Mouse (Mus musculus): ENCODE measurements at regions not wholly inside any gene's neighbourhood (a gene's known extent, or its start where the extent isn't known, plus 50 kb on each side); places are given as distances from the start of the nearest gene placed in this dataset.

DNA sequence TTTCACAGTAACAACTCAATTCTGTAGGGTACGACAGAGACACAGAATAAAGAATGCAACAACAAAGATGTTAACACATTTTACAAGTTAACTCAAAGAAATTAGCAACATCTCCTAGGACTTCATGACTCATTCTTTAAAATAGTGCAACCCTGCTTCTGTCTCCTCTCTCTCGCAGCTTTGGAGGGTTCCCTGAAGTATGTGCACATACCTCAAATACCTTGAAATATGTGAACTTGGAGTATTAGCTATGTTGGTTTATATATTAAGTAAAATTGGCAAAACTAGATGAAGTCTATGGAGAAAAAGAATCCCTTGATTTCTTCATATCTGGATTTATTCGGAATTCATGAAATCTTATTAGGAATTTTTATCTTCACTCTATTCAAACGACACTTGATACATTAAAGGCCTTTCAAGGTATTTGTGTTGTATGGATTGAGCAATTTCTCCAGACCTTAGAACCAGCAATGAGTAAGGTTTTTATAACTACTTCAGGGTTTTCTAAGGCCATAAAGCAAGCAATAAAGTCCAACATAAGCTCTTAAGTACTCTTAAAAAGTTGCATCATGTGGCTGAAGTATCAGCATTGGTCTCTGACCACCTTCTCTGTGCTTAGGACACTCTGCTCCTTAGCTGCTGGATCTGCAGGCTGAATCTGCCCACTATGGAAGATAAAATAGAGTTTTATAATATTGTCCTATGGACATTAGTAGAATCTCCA is 82.8 kb upstream of the Robo1 start:
- Histone ChIP-seq H3K36me3 (ENCODE audit: control insufficient read depth, insufficient read depth, low read length) (no peaks in the 10 kb centered on the region), H3K9me3 (ENCODE audit: control insufficient read depth, low read length) (no peaks in the 10 kb centered on the region), H3K27ac (replicated peaks; ENCODE audit: low read depth, low read length) (no peak overlapping the region), H3K4me2 (ENCODE audit: low read depth, low read length) (no peak overlapping the region), H3K4me3 (ENCODE audit: low read depth, low read length) (no peak overlapping the region), H3K4me1 (ENCODE audit: control insufficient read depth, insufficient read depth, low read length) (no peaks in the 10 kb centered on the region), H3K9ac (ENCODE audit: low read depth, low read length) (no peak overlapping the region), H3K27me3 (replicated peaks; ENCODE audit: control insufficient read depth, insufficient read depth, low read length) (no peaks in the 10 kb centered on the region)
- no peak for ATAC-seq (ENCODE audit: low read depth)
- no peak for DNase-seq (ENCODE audit: low spot score)
- WGBS = 79% methylated on average over 4 of the region's 4 CpGs

- no peak overlapping the region for H3K27ac ChIP-seq (replicated peaks; ENCODE audit: low read depth, low read length)
- no peak for DNase-seq (ENCODE audit: low spot score)
- H3K4me2 ChIP-seq (ENCODE audit: low read depth, low read length) = no peak overlapping the region
- ATAC-seq (ENCODE audit: low read depth) = no peak
- no peaks in the 10 kb centered on the region for H3K9me3 ChIP-seq (ENCODE audit: control insufficient read depth, low read length)
- WGBS = 40% methylated on average over 1 of the region's 1 CpGs
- H3K4me3 ChIP-seq (ENCODE audit: low read depth, low read length) = no peak overlapping the region
- no peaks in the 10 kb centered on the region for H3K4me1 ChIP-seq (ENCODE audit: control insufficient read depth, insufficient read depth, low read length)
- H3K36me3 ChIP-seq (ENCODE audit: control insufficient read depth, insufficient read depth, low read length) = no peaks in the 10 kb centered on the region
- H3K27me3 ChIP-seq (replicated peaks; ENCODE audit: control insufficient read depth, insufficient read depth, low read length) = no peaks in the 10 kb centered on the region
- no peak overlapping the region for H3K9ac ChIP-seq (ENCODE audit: low read depth, low read length)
Observed at GRCm38 (mm10) chr16:72234366-72234765, 73.7 kb upstream of the Robo1 start.

- no peaks in the 10 kb centered on the region for H3K9me3 ChIP-seq (ENCODE audit: control insufficient read depth, low read length)
- WGBS = 40% methylated on average over 7 of the region's 7 CpGs
- no peaks in the 10 kb centered on the region for H3K36me3 ChIP-seq (ENCODE audit: control insufficient read depth, insufficient read depth, low read length)
- H3K4me2 ChIP-seq (ENCODE audit: low read depth, low read length) = no peak overlapping the region
- ATAC-seq (ENCODE audit: low read depth) (no peak), DNase-seq (ENCODE audit: low spot score) (no peak)
- H3K27ac ChIP-seq (replicated peaks; ENCODE audit: low read depth, low read length) = no peak overlapping the region
- no peak overlapping the region for H3K9ac ChIP-seq (ENCODE audit: low read depth, low read length)
- 0 out of 2 replicates have a peak, but pooled peaks cover 4% of the 10 kb centered on the region for H3K4me1 ChIP-seq (ENCODE audit: control insufficient read depth, insufficient read depth, low read length)
- no peaks in the 10 kb centered on the region for H3K27me3 ChIP-seq (replicated peaks; ENCODE audit: control insufficient read depth, insufficient read depth, low read length)
- no peak overlapping the region for H3K4me3 ChIP-seq (ENCODE audit: low read depth, low read length)
Observed at GRCm38 (mm10) chr16:72239631-72240030, 68.5 kb upstream of the Robo1 start.

GRCm38 (mm10) chr16:72256388-72256787 is 51.7 kb upstream of the Robo1 start:
- no peak overlapping the region for H3K4me2 ChIP-seq (ENCODE audit: low read depth, low read length)
- H3K36me3 ChIP-seq (ENCODE audit: control insufficient read depth, insufficient read depth, low read length) = no peaks in the 10 kb centered on the region
- no peaks in the 10 kb centered on the region for H3K9me3 ChIP-seq (ENCODE audit: control insufficient read depth, low read length)
- WGBS = 44% methylated on average over 3 of the region's 3 CpGs
- ATAC-seq (ENCODE audit: low read depth) (no peak), DNase-seq (ENCODE audit: low spot score) (no peak)
- no peaks in the 10 kb centered on the region for H3K27me3 ChIP-seq (replicated peaks; ENCODE audit: control insufficient read depth, insufficient read depth, low read length)
- H3K4me3 ChIP-seq (ENCODE audit: low read depth, low read length) = no peak overlapping the region
- H3K4me1 ChIP-seq (ENCODE audit: control insufficient read depth, insufficient read depth, low read length) = no peaks in the 10 kb centered on the region
- no peak overlapping the region for H3K27ac ChIP-seq (replicated peaks; ENCODE audit: low read depth, low read length)
- no peak overlapping the region for H3K9ac ChIP-seq (ENCODE audit: low read depth, low read length)
